Mouse (Mus musculus): ENCODE data around the gene Arsa. TPM values are rescaled to one million over a fixed set of nuclear protein-coding genes. Genes with fewer than 3 reads are reported as not detected.
A peak's percentile ranks its signal among the peaks of the same experiment; 100 is the strongest.

Gene Arsa
- total RNA-seq, 2 experiments from 2014 or later: 27.7 to 31.2 TPM

GRCm38 (mm10) chr15:89497391-89498048, 20.3 kb upstream of the Arsa start:
- DNase-seq (ENCODE audit: low spot score in 2 of 2): no peak
- intact Hi-C loops (cut with DNase I): loop anchor here (2.0 kb wide), 1 partner anchor 17 kb away; no protein-coding TSS in a partner anchor

- intact Hi-C loops (cut with DNase I): loop anchor here (2.0 kb wide), 1 partner anchor 16 kb away; no protein-coding TSS in a partner anchor
- no peak for DNase-seq (ENCODE audit: low spot score in 2 of 2)
These were observed 19.6 kb upstream of the Arsa start for GRCm38 (mm10) chr15:89496841-89497240.

- DNase-seq (ENCODE audit: low spot score in 2 of 2): no peak
- intact Hi-C loops (cut with DNase I): loop anchor here (2.0 kb wide), 1 partner anchor 15 kb away; no protein-coding TSS in a partner anchor
These were observed 18.9 kb upstream of the Arsa start for GRCm38 (mm10) chr15:89496131-89496530.

GRCm38 (mm10) chr15:89494970-89495369, 17.7 kb upstream of the Arsa start:
- intact Hi-C loops (cut with DNase I): no loop called here
- DNase-seq (ENCODE audit: low spot score in 2 of 2): no peak

GRCm38 (mm10) chr15:89488611-89489117, 11.4 kb upstream of the Arsa start:
- intact Hi-C loops (cut with DNase I): no loop called here
- DNase-seq (ENCODE audit: low spot score in 2 of 2): no peak

GRCm38 (mm10) chr15:89488182-89488581, 11.0 kb upstream of the Arsa start:
- intact Hi-C loops (cut with DNase I): no loop called here
- no peak for DNase-seq (ENCODE audit: low spot score in 2 of 2)

GRCm38 (mm10) chr15:89480584-89480983, 3.4 kb upstream of the Arsa start:
- intact Hi-C loops (cut with DNase I): loop anchor here (2.0 kb wide), 1 partner anchor 16 kb away; no protein-coding TSS in a partner anchor
- no peak for DNase-seq (ENCODE audit: low spot score in 2 of 2)

GRCm38 (mm10) chr15:89478622-89479021, 1.4 kb upstream of the Arsa start:
- intact Hi-C loops (cut with DNase I): no loop called here
- no peak for DNase-seq (ENCODE audit: low spot score in 2 of 2)

GRCm38 (mm10) chr15:89477806-89478205, 581 bp upstream of the Arsa start:
- intact Hi-C loops (cut with DNase I): no loop called here
- DNase-seq (ENCODE audit: low spot score in 2 of 2): peak in 1 of 2 experiments; percentile 32

- intact Hi-C loops (cut with DNase I): no loop called here
- peak in 1 of 2 experiments; percentile 82 for DNase-seq (ENCODE audit: low spot score in 2 of 2)
These were observed 780 bp downstream of the Arsa start for GRCm38 (mm10) chr15:89476475-89476815.

- intact Hi-C loops (cut with DNase I): no loop called here
- peak; percentile 91 to 95 for DNase-seq (ENCODE audit: low spot score in 2 of 2)
These were observed 1.4 kb downstream of the Arsa start for GRCm38 (mm10) chr15:89475611-89476474.

GRCm38 (mm10) chr15:89475293-89475600, 2.0 kb downstream of the Arsa start:
- DNase-seq (ENCODE audit: low spot score in 2 of 2): no peak
- intact Hi-C loops (cut with DNase I): no loop called here

GRCm38 (mm10) chr15:89474596-89475292, 2.5 kb downstream of the Arsa start:
- intact Hi-C loops (cut with DNase I): no loop called here
- DNase-seq (ENCODE audit: low spot score in 2 of 2): no peak

GRCm38 (mm10) chr15:89473921-89474320, 3.3 kb downstream of the Arsa start:
- intact Hi-C loops (cut with DNase I): no loop called here
- no peak for DNase-seq (ENCODE audit: low spot score in 2 of 2)

GRCm38 (mm10) chr15:89473370-89473769, 3.9 kb downstream of the Arsa start:
- intact Hi-C loops (cut with DNase I): no loop called here
- no peak for DNase-seq (ENCODE audit: low spot score in 2 of 2)

- no peak for DNase-seq (ENCODE audit: low spot score in 2 of 2)
These were observed 5.7 kb downstream of the Arsa start for GRCm38 (mm10) chr15:89471476-89471875.

GRCm38 (mm10) chr15:89468577-89468976, 8.6 kb downstream of the Arsa start:
- no peak for DNase-seq (ENCODE audit: low spot score in 2 of 2)
- intact Hi-C loops (cut with DNase I): no loop called here

More at GRCm38 (mm10) chr15:89471476-89471875, 5.7 kb downstream of the Arsa start:
- intact Hi-C loops (cut with DNase I): no loop called here

- intact Hi-C loops (cut with DNase I): no loop called here
- peak in 1 of 2 experiments; percentile 71 for DNase-seq (ENCODE audit: low spot score in 2 of 2)
These were observed 12.2 kb downstream of the Arsa start for GRCm38 (mm10) chr15:89465052-89465451.

- no peak for DNase-seq (ENCODE audit: low spot score in 2 of 2)
- intact Hi-C loops (cut with DNase I): no loop called here
These were observed 13.6 kb downstream of the Arsa start for GRCm38 (mm10) chr15:89463334-89464235.
